Mouse (Mus musculus) hindlimb bud, embryonic 11.5 days (tissue): ENCODE results near the gene Abi3.

Source experiments
- DNase-seq: peaks from one replicate; pipeline ENCODE4 v3.0.0-alpha.2; 2012; ENCODE audit warnings: low read depth, low spot score; ENCODE audit errors: extremely low spot score

Gene Abi3

DNA sequence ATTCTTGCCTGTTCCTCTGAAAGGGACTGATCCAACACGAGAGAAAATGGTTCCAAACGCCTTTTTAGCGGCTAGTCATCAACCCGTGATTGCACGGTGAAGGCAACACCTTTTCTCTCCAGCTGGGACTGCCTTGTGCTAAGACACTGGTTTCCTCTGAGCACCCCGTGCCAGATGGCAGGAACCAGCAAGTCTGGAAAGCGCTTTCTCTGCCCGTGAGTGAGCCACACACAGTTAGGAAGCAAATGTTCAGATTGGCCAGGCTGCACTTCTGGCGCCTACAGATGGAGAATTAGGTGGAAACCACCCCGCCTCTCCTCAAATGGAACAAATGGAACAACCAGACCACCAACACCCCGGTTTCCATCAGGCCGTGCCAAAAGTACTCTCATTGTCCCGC, 50.5 kb downstream of the Abi3 start:
- DNase-seq, result no peak

DNA sequence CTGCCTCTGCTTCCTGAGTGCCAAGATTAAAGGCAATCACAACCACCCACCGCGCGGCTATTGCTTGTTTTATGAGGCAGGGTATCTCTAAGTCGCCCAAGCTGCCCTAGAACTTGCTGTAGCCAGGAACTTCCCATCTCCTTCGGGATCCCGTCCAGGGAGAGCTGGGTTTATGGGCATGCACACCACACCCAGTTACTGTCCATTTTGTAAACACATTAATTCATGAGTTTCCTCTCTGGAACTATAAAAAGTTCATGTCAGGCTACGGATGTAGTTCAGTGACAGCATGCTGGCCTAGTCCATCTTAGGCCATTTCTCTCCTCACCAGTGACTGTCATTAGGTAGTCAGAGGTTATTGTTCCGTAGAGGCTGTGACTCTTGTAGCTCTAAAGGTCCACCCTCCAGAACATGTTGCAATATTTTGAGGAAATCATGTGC, 52.8 kb downstream of the Abi3 start:
- no peak for DNase-seq

DNA sequence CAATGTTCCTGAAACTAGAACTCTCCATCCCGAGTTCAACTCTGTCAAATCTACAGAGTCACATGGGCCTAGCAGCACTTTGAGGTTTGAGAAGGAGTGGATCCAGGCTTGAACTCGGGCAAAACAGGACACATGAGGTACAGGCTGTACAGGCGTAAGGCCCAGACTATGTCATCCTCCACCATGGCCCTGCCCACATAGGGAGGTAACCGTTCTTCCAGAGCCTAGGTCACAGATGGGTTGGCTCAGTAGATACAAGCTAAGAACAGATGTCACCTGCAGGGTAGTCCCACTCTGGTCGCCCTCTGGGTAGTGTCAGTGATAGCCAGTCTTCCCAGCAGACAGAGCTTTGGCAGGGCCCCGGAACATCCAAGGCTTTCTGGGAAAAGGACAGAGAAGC, 55.8 kb downstream of the Abi3 start:
- no peak for DNase-seq

DNA sequence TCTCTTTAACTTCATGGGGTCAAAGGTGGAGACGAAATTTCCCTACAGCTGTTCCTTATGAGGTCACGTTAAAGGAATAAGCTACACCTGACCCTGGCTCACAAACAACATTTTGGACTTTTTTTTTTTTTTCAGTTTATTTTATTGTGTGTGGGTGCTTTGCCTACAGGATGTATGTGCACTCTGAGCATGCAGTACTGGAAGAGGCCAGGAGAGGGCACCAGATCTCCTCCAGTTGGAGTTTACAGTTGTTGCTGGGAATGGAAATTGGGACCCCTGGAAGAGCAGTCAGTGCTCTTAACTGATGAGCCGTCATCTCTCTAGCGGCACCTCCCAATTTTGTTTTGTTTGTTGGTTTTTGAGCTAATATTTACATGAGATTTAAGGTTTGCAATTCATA, 56.6 kb downstream of the Abi3 start:
- no peak for DNase-seq

DNA sequence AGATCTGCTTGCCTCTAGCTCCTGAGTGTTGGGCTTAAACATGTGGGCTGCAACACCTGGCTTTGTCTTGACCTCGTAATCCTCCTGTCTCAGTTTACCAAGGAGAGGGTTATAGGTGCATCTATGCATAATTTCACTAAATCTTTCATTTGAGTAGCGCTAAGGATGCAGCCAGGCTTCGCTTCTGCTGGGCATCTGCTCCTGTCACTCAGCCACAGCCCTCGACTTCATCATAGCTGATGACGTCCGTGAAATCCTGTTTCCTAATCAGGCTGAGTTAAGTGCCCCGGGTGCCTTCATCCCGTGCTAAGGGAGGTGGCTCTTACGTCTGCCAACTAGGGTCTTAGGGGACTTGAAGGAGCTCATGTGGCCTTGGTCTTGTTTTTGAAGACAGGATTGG, 58.3 kb downstream of the Abi3 start:
- no peak for DNase-seq

DNA sequence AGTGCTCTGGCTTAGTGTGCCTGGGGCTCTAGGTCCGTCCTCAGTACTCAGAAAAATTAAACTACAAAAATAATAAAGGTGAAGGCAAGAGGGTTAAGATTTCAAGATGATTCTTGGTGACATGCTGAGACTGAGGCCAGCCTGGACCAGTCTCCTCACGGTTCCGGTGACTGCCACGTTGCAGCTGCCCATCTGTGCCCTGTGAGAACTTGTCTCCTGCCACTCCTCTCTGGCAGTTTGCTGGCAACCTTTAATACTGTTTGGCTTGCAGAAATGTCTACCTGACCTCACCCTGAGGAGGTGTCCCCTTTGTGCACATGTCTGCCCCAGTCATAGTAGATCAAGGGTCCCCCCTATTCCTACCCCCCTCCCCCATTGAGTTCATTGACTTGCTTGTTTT, 58.8 kb downstream of the Abi3 start:
- no peak for DNase-seq

DNA sequence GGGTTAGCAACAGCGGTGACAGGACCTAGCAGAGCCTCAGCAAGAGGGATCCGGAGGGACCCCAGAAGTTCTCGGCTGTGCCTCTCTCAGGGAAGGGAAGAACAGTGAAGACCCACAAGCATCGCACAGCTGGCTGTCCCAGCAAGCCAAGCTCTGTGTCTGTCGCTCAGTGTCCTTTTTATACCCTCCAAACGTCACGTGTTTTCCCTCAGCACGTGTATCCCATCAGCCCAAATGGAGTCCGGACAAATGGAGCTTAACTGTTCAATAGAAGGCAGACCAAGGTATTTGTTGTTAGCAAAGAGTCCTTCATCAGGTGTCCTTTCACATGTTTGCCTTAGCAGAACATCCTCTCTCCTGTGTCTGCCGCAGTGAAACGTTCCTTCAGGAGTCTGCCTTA, 60.7 kb downstream of the Abi3 start:
- DNase-seq, result no peak

DNA sequence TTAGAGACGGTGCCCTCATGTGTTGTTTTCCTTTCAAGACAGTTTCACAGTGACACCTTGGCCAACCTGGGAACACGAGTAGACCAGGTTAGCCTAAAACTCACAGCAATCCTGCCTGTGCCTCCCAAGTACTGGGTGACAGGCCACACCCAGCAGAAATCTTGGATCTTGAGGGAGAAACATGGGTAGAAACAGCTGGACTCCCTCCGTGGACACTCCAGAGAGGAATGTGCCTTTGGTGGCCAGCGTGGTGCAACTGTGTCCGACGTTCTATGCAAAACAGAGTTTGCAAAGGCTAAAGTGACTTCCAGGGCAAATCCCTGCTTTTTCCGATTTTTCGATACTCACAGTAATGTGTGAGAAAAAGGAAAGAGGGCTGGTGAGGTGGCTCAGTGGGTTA, 61.8 kb downstream of the Abi3 start:
- no peak for DNase-seq
